Mouse (Mus musculus) frontal cortex, postnatal 25 days (tissue): ENCODE measurements around the gene Atf7.

Source experiments
- DNase-seq, 2 experiments: peaks; one replicate each; pipeline ENCODE4 v3.0.0; 2022; ENCODE audit warnings: low spot score in 2 of 2

Atf7 gene

GRCm38 (mm10) chr15:102547478-102547877, 77.8 kb downstream of the Atf7 start:
- DNase-seq: no peak

- DNase-seq: peak; percentile 29 to 64
These were observed 78.4 kb downstream of the Atf7 start for GRCm38 (mm10) chr15:102546677-102547427.

- no peak for DNase-seq
These were observed 79.0 kb downstream of the Atf7 start for GRCm38 (mm10) chr15:102546246-102546645.

GRCm38 (mm10) chr15:102544801-102545200, 80.5 kb downstream of the Atf7 start:
- DNase-seq: no peak

- no peak for DNase-seq
These were observed 91.3 kb downstream of the Atf7 start for GRCm38 (mm10) chr15:102533926-102534325.

- no peak for DNase-seq
These were observed 93.0 kb downstream of the Atf7 start for GRCm38 (mm10) chr15:102532106-102532900.

GRCm38 (mm10) chr15:102531586-102531985, 93.7 kb downstream of the Atf7 start:
- DNase-seq: no peak

GRCm38 (mm10) chr15:102530566-102530965, 94.7 kb downstream of the Atf7 start:
- DNase-seq: no peak

GRCm38 (mm10) chr15:102528396-102528795, 96.9 kb downstream of the Atf7 start:
- no peak for DNase-seq

- DNase-seq: no peak
These were observed 97.3 kb downstream of the Atf7 start for GRCm38 (mm10) chr15:102527936-102528335.

GRCm38 (mm10) chr15:102526111-102527002, 98.9 kb downstream of the Atf7 start:
- DNase-seq: no peak

- peak; percentile 71 to 76 for DNase-seq
These were observed 100.3 kb downstream of the Atf7 start, which contains the start of gene Npff for GRCm38 (mm10) chr15:102524892-102525485. Gene Npff, minus strand, starts transcription at chr15:102524942.

GRCm38 (mm10) chr15:102521480-102521879, 103.8 kb downstream of the Atf7 start:
- DNase-seq: no peak

- no peak for DNase-seq
These were observed 104.8 kb downstream of the Atf7 start for GRCm38 (mm10) chr15:102520416-102520815.

- no peak for DNase-seq
These were observed 105.8 kb downstream of the Atf7 start for GRCm38 (mm10) chr15:102519211-102520141.

- DNase-seq: no peak
These were observed 106.4 kb downstream of the Atf7 start for GRCm38 (mm10) chr15:102518859-102519201.

- DNase-seq: peak; percentile 100
These were observed 107.0 kb downstream of the Atf7 start, which contains the start of gene Tarbp2 for GRCm38 (mm10) chr15:102517976-102518858. Gene Tarbp2, plus strand, starts transcription at chr15:102518192.

- no peak for DNase-seq
These were observed 107.7 kb downstream of the Atf7 start for GRCm38 (mm10) chr15:102517631-102517975.

- DNase-seq: peak; percentile 52 to 68
These were observed 108.4 kb downstream of the Atf7 start, which contains the start of gene Map3k12 for GRCm38 (mm10) chr15:102516728-102517404. Gene Map3k12, minus strand, starts transcription at chr15:102517064.
